Mouse (Mus musculus): Measurements from ENCODE around the gene Kif28. TPM values are rescaled to one million over a fixed set of nuclear protein-coding genes. Genes with fewer than 3 reads are reported as not detected.
"Not testable (repeated sequence)": the region's sequence is repeated elsewhere in the genome, so short reads cannot be mapped to it uniquely, and the experiment has no call there.

The Kif28 gene
- polyA plus RNA-seq, 1 experiment from 2014 or later: not detected

- no peaks in the 10 kb centered on the region for H3K27me3 ChIP-seq (ENCODE audit: insufficient read depth, low read length)
- TF ChIP-seq CTCF (IDR thresholded peaks at IDR 0.05; ENCODE audit: low read depth): no peak
- WGBS: 100% methylated on average over 3 of the region's 3 CpGs
- no peak for DNase-seq (ENCODE audit: low spot score)
- H3K4me2 ChIP-seq (ENCODE audit: low read length): no peak overlapping the region
- H3K4me1 ChIP-seq (replicated peaks; ENCODE audit: insufficient read depth, low read length): no peaks in the 10 kb centered on the region
- peaks cover 26% of the 10 kb centered on the region for H3K36me3 ChIP-seq (ENCODE audit: insufficient read depth, low read length)
- no peak overlapping the region for H3K4me3 ChIP-seq (replicated peaks; ENCODE audit: low read depth, low read length)
- ATAC-seq (replicated peaks; ENCODE audit: low FRiP score, low read depth): no peak
- H3K27ac ChIP-seq: no peak overlapping the region
- H3K9me3 ChIP-seq (replicated peaks; ENCODE audit: low read length): no peaks in the 10 kb centered on the region
- no peak overlapping the region for H3K9ac ChIP-seq (ENCODE audit: low read depth, low read length)
These were observed 57.1 kb downstream of the Kif28 start for GRCm38 (mm10) chr1:179687966-179688365.

GRCm38 (mm10) chr1:179687305-179687704 is 57.8 kb downstream of the Kif28 start:
- peaks cover 27% of the 10 kb centered on the region for H3K36me3 ChIP-seq (ENCODE audit: insufficient read depth, low read length)
- H3K4me3 ChIP-seq (replicated peaks; ENCODE audit: low read depth, low read length): no peak overlapping the region
- no peaks in the 10 kb centered on the region for H3K9me3 ChIP-seq (replicated peaks; ENCODE audit: low read length)
- TF ChIP-seq CTCF (IDR thresholded peaks at IDR 0.05; ENCODE audit: low read depth): no peak
- no peak overlapping the region for H3K9ac ChIP-seq (ENCODE audit: low read depth, low read length)
- ATAC-seq (replicated peaks; ENCODE audit: low FRiP score, low read depth): no peak
- no peak overlapping the region for H3K27ac ChIP-seq
- no peaks in the 10 kb centered on the region for H3K27me3 ChIP-seq (ENCODE audit: insufficient read depth, low read length)
- H3K4me1 ChIP-seq (replicated peaks; ENCODE audit: insufficient read depth, low read length): no peaks in the 10 kb centered on the region
- no peak for DNase-seq (ENCODE audit: low spot score)
- no peak overlapping the region for H3K4me2 ChIP-seq (ENCODE audit: low read length)
- 77% methylated on average over 1 of the region's 1 CpGs for WGBS

- Histone ChIP-seq H3K36me3 (ENCODE audit: insufficient read depth, low read length) (peaks cover 29% of the 10 kb centered on the region), H3K4me3 (replicated peaks; ENCODE audit: low read depth, low read length) (no peak overlapping the region), H3K27ac (no peak overlapping the region), H3K9ac (ENCODE audit: low read depth, low read length) (no peak overlapping the region), H3K9me3 (replicated peaks; ENCODE audit: low read length) (no peaks in the 10 kb centered on the region), H3K4me2 (ENCODE audit: low read length) (no peak overlapping the region), H3K27me3 (ENCODE audit: insufficient read depth, low read length) (no peaks in the 10 kb centered on the region), H3K4me1 (replicated peaks; ENCODE audit: insufficient read depth, low read length) (no peaks in the 10 kb centered on the region)
- ATAC-seq (replicated peaks; ENCODE audit: low FRiP score, low read depth): no peak
- 75% methylated on average over 5 of the region's 5 CpGs for WGBS
- TF ChIP-seq CTCF (IDR thresholded peaks at IDR 0.05; ENCODE audit: low read depth): no peak
- DNase-seq (ENCODE audit: low spot score): no peak
These were observed 58.3 kb downstream of the Kif28 start for GRCm38 (mm10) chr1:179686781-179687180.

- Histone ChIP-seq H3K4me1 (replicated peaks; ENCODE audit: insufficient read depth, low read length) (no peaks in the 10 kb centered on the region), H3K27me3 (ENCODE audit: insufficient read depth, low read length) (no peaks in the 10 kb centered on the region), H3K4me2 (ENCODE audit: low read length) (no peak overlapping the region), H3K36me3 (ENCODE audit: insufficient read depth, low read length) (peaks cover 31% of the 10 kb centered on the region), H3K4me3 (replicated peaks; ENCODE audit: low read depth, low read length) (no peak overlapping the region), H3K9me3 (replicated peaks; ENCODE audit: low read length) (no peaks in the 10 kb centered on the region), H3K9ac (ENCODE audit: low read depth, low read length) (no peak overlapping the region), H3K27ac (no peak overlapping the region)
- no peak for TF ChIP-seq CTCF (IDR thresholded peaks at IDR 0.05; ENCODE audit: low read depth)
- WGBS: 82% methylated on average over 6 of the region's 6 CpGs
- ATAC-seq (replicated peaks; ENCODE audit: low FRiP score, low read depth) (no peak), DNase-seq (ENCODE audit: low spot score) (no peak)
These were observed 58.7 kb downstream of the Kif28 start for GRCm38 (mm10) chr1:179686348-179686747.

GRCm38 (mm10) chr1:179682753-179683152 is 62.3 kb downstream of the Kif28 start:
- H3K4me1 ChIP-seq (replicated peaks; ENCODE audit: insufficient read depth, low read length); ATAC-seq (replicated peaks; ENCODE audit: low FRiP score, low read depth); H3K27ac ChIP-seq; H3K27me3 ChIP-seq (ENCODE audit: insufficient read depth, low read length); H3K9me3 ChIP-seq (replicated peaks; ENCODE audit: low read length); H3K9ac ChIP-seq (ENCODE audit: low read depth, low read length); H3K4me3 ChIP-seq (replicated peaks; ENCODE audit: low read depth, low read length); H3K4me2 ChIP-seq (ENCODE audit: low read length); DNase-seq (ENCODE audit: low spot score): not testable (repeated sequence)
- H3K36me3 ChIP-seq (ENCODE audit: insufficient read depth, low read length): peaks cover 36% of the 10 kb centered on the region
- 84% methylated on average over 9 of the region's 10 CpGs for WGBS

GRCm38 (mm10) chr1:179679326-179679725 is 65.7 kb downstream of the Kif28 start:
- Histone ChIP-seq H3K4me2 (ENCODE audit: low read length) (no peak overlapping the region), H3K4me1 (replicated peaks; ENCODE audit: insufficient read depth, low read length) (no peaks in the 10 kb centered on the region), H3K4me3 (replicated peaks; ENCODE audit: low read depth, low read length) (no peak overlapping the region), H3K9ac (ENCODE audit: low read depth, low read length) (no peak overlapping the region), H3K27ac (no peak overlapping the region), H3K36me3 (ENCODE audit: insufficient read depth, low read length) (peaks cover 35% of the 10 kb centered on the region; the same call in 1 of the 2 replicates), H3K27me3 (ENCODE audit: insufficient read depth, low read length) (no peaks in the 10 kb centered on the region), H3K9me3 (replicated peaks; ENCODE audit: low read length) (no peaks in the 10 kb centered on the region)
- ATAC-seq (replicated peaks; ENCODE audit: low FRiP score, low read depth) (no peak), DNase-seq (ENCODE audit: low spot score) (no peak)
- no peak for TF ChIP-seq CTCF (IDR thresholded peaks at IDR 0.05; ENCODE audit: low read depth)
- 96% methylated on average over 4 of the region's 4 CpGs for WGBS

GRCm38 (mm10) chr1:179677031-179677430 is 68.0 kb downstream of the Kif28 start:
- Histone ChIP-seq H3K4me3 (replicated peaks; ENCODE audit: low read depth, low read length) (no peak overlapping the region), H3K9me3 (replicated peaks; ENCODE audit: low read length) (no peaks in the 10 kb centered on the region), H3K4me1 (replicated peaks; ENCODE audit: insufficient read depth, low read length) (no peaks in the 10 kb centered on the region), H3K4me2 (ENCODE audit: low read length) (no peak overlapping the region), H3K27ac (no peak overlapping the region), H3K36me3 (ENCODE audit: insufficient read depth, low read length) (peaks cover 39% of the 10 kb centered on the region; the same call in 1 of the 2 replicates), H3K27me3 (ENCODE audit: insufficient read depth, low read length) (no peaks in the 10 kb centered on the region), H3K9ac (ENCODE audit: low read depth, low read length) (no peak overlapping the region)
- 90% methylated on average over 2 of the region's 2 CpGs for WGBS
- no peak for DNase-seq (ENCODE audit: low spot score)
- no peak for ATAC-seq (replicated peaks; ENCODE audit: low FRiP score, low read depth)
- no peak for TF ChIP-seq CTCF (IDR thresholded peaks at IDR 0.05; ENCODE audit: low read depth)
